Mouse (Mus musculus) bone marrow macrophage, adult 2 months (primary cell): ENCODE data around the gene Pde4d. TPM values are rescaled to one million over a fixed set of nuclear protein-coding genes. Genes with fewer than 3 reads are reported as not detected.

Experiments used
- H3K27ac ChIP-seq: 2 replicates; pipeline ENCODE4 v1.5.1; 2012; ENCODE audit warnings: low read depth, low read length; ENCODE audit not compliant: insufficient read depth
- H3K4me1 ChIP-seq: 2 replicates; pipeline ENCODE4 v1.6.1; 2012; ENCODE audit warnings: low read length; ENCODE audit not compliant: control insufficient read depth, insufficient read depth
- H3K4me3 ChIP-seq: 2 replicates; pipeline ENCODE4 v1.5.1; 2012; ENCODE audit warnings: mild to moderate bottlenecking, low read length, moderate library complexity; ENCODE audit not compliant: insufficient read depth
- CTCF ChIP-seq: IDR thresholded peaks from 2 replicates; pipeline ENCODE4 v1.5.1; 2012; ENCODE audit warnings: low read depth, mild to moderate bottlenecking, low read length, moderate library complexity
- POLR2A ChIP-seq: IDR thresholded peaks from 2 replicates; pipeline ENCODE4 v1.6.1; 2012; ENCODE audit warnings: mild to moderate bottlenecking, low read depth, low read length, borderline replicate concordance
- polyA plus RNA-seq: library from polyadenylated mRNA; stranded (reverse); fragments of >200 nt; gene quantifications from 2 replicates; pipeline ENCODE4 v1.2.4, GENCODE M21; 2012; ENCODE audit not compliant: missing spikeins, insufficient read depth, insufficient read length

Gene Pde4d
- polyA plus RNA-seq, 1 experiment = 1.8 TPM

DNA sequence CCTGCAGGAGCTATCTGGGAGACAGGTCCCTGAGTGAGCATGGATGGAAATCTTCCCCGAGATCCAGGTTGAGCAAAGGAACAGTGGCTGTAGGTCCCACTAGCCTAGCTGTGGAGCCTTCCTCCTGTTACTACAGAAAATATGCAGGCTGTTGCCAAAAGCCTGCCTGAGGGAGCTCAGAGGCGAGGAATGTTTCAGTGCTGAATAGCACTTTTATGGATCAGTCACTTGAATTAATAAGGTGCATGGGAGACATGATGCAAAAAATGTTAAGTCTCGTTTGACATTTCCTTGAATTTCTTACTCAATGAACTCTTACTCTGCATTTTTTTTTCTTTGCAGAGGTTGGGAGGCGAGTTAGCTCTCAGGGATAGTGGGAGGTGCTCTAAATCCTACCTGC lies 172.9 kb downstream of the Pde4d start:
- Histone ChIP-seq H3K27ac (no peak overlapping the region), H3K4me3 (no peak overlapping the region), H3K4me1 (no peaks in the 10 kb centered on the region)
- TF ChIP-seq CTCF = no peak
- no peak for TF ChIP-seq POLR2A

- no peak overlapping the region for H3K4me3 ChIP-seq
- H3K4me1 ChIP-seq = no peaks in the 10 kb centered on the region
- H3K27ac ChIP-seq = no peak overlapping the region
- TF ChIP-seq POLR2A = no peak
- TF ChIP-seq CTCF = no peak
These were observed 174.2 kb downstream of the Pde4d start for GRCm38 (mm10) chr13:108623929-108624328.

- Histone ChIP-seq H3K27ac (no peak overlapping the region), H3K4me1 (no peaks in the 10 kb centered on the region), H3K4me3 (no peak overlapping the region)
- TF ChIP-seq CTCF = no peak
- no peak for TF ChIP-seq POLR2A
These were observed 176.4 kb downstream of the Pde4d start for GRCm38 (mm10) chr13:108626166-108626565.

DNA sequence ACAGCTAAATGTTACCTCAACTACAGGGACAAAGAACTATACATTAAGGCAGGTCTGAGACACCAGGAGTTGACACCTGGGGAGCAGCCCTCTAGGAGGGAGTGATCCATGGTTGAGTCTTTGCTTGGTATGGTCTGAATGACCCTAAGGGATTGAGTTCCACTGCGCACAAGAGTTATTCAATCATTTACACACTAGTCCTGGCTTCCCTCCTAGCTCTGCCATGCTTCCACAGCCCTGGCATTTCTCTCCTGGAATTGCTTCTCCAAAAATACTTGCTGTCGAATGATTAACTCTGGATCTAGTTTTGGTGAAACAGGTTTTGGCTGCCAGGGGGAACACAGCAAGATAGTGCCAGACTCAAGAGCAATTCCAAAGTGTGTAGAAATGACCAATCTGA lies 178.8 kb downstream of the Pde4d start:
- no peak overlapping the region for H3K27ac ChIP-seq
- TF ChIP-seq CTCF (no peak), POLR2A (no peak)
- H3K4me3 ChIP-seq = no peak overlapping the region
- no peaks in the 10 kb centered on the region for H3K4me1 ChIP-seq

DNA sequence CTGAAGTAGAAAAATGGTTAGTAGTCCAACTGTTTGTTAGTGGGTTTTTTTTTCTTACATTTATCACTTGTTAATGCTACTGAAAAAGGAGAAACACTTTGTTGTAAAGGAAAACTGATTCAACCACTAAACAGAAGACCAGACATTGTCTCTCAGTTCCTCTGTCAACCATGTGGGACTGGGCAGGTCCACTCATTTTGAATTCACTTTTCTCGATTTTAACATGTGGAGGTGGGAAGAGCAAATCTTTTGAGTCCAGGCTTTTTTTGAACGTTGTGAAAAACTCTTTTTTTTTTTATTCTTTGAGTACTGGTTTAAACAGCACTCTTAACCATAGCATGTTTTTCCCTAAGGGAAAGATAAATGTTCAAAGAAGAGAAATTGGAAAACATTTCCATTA lies 180.8 kb downstream of the Pde4d start:
- no peak for TF ChIP-seq CTCF
- Histone ChIP-seq H3K4me1 (no peaks in the 10 kb centered on the region), H3K27ac (no peak overlapping the region), H3K4me3 (no peak overlapping the region)

DNA sequence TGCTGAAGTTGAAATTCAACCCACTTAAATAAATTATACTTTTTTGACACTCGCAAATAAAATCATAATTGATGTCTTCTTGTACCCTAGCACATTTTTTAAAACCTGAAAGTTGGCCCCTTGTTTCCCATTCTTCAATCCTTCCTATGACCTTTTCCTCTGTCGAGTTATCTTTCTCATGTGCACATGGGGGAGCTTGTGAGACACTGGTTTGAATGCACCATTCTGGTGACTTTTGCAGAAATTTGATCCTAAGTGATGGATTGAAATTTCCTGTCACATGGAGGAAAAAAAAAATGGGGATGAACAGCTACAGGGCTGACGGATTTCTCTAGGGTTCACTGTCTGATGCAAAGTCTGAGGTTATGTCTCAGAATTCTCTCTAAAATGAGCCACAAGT lies 181.5 kb downstream of the Pde4d start:
- no peak overlapping the region for H3K4me3 ChIP-seq
- TF ChIP-seq CTCF = no peak
- TF ChIP-seq POLR2A = no peak
- H3K4me1 ChIP-seq = no peaks in the 10 kb centered on the region
- H3K27ac ChIP-seq = no peak overlapping the region

DNA sequence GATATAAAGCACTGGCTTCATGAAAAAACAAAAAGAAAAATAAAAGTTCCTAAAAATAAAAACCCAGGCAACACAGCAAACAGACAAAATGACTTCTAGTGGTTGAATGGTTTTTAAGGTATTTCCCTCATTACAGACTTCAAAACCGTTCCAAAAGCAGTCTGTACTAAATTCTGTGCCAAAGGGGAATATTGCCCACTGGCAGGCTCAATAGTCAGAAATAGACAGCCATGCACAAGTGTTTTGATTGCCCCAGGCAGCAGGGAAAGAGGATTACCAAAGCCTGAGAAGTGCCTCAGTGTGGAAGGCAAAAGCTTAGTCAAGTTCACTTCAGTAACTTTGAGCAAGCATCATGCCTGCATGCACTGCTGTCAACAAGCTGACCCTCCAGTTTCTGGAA lies 186.8 kb downstream of the Pde4d start:
- TF ChIP-seq CTCF (no peak), POLR2A (no peak)
- Histone ChIP-seq H3K4me3 (no peak overlapping the region), H3K27ac (no peak overlapping the region), H3K4me1 (no peaks in the 10 kb centered on the region)

GRCm38 (mm10) chr13:108642259-108642658 lies 192.5 kb downstream of the Pde4d start:
- Histone ChIP-seq H3K27ac (no peak overlapping the region), H3K4me3 (no peak overlapping the region), H3K4me1 (no peaks in the 10 kb centered on the region)
- TF ChIP-seq CTCF (no peak), POLR2A (no peak)

DNA sequence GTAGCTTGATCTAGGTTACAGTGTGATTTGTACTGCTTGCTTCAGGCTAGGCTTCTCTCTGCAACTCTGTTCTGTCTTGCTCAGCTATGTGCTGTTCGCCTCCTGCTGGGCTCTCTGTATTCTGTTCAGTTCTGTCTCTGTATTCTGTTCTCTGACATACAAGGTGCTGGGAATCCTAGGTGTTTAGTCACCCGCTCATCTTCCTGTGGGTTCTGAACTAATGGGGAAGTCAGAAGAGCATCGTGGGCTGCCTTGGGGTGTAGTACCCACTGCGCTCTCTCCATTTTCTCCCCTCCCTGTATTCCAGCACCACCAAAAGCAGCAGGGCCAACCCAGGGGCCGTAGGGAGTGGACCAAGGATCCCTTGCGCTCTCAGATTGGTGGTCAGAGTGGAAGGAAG lies 197.1 kb downstream of the Pde4d start:
- H3K4me3 ChIP-seq = no peak overlapping the region
- no peak for TF ChIP-seq CTCF
- TF ChIP-seq POLR2A = no peak
- no peaks in the 10 kb centered on the region for H3K4me1 ChIP-seq
- H3K27ac ChIP-seq = no peak overlapping the region

DNA sequence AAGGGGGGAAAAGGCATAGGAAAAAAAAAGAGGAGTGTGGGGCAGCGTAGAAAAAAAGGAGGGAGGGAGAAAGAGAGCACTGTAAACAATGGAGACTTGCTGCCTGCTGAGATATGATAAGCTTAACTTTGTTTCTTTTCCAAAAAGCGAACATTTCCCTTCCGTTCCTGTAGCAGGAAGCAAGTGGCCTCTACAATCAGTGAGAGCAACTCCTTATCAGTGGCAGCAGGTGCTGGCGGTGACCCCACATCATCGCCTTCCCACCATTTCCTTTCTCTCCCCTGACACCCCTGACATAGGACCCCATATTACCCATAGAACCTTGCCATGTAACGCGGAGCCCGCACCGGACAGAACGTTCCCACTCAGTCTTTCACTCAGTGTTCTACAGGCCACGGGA lies 197.5 kb downstream of the Pde4d start:
- no peak for TF ChIP-seq POLR2A
- TF ChIP-seq CTCF = no peak
- Histone ChIP-seq H3K27ac (no peak overlapping the region), H3K4me3 (no peak overlapping the region), H3K4me1 (no peaks in the 10 kb centered on the region)

DNA sequence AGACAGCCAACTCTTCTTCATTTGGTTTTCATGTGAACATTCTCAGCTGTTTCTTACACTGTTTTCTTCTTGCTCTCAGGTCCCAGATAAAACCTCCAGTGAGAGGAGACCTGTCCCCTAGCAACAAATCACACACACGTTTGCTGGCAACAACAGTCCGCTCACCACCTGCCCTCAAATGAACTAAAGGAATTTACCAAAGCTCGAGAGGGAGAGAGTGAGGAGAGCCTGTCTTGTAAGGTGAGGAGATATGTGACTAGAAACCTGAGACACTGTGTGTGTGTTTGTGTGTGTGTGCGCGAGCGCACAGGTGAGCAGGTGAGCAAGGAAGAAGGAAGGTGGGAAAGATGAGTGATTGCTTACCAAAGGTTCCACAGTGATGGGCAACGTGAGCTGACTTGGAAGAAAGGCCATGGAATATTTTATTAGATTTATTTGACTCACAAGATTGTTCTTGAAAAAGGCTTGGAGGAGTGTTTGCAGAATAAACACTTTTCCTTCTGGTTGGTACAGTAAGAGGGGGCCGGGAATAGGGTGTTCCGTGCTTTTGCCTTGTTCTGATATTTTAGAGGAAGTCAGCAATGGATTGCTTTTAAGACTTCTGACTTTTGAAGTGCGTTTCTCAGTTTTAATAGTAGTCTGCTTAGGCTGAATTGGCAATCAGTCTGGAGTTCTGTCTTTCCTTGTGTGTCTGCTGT lies 204.4 kb downstream of the Pde4d start:
- H3K4me3 ChIP-seq = no peak overlapping the region
- H3K27ac ChIP-seq = no peak overlapping the region
- no peaks in the 10 kb centered on the region for H3K4me1 ChIP-seq
- TF ChIP-seq CTCF (no peak), POLR2A (no peak)
